In genomic region chr11:54112920-54113319, GRCm38 (mm10) we compare ENCODE assay signal across 8 mouse cellular contexts. TPM values are rescaled to one million over a fixed set of nuclear protein-coding genes. Genes with fewer than 3 reads are reported as not detected.
DNase-seq lines count a peak whose midpoint lies in the region; ATAC-seq lines count a peak whose summit lies in the region.

No protein-coding gene starts in this region.

- H3K27me3 ChIP-seq in intestine, embryonic 15.5 days (replicated peaks) = no peaks in the 10 kb centered on the region

- peak overlapping the region; percentile 11 for H3K9ac ChIP-seq in intestine, embryonic 15.5 days

- peak overlapping the region; percentile 78 for H3K27ac ChIP-seq in intestine, embryonic 15.5 days

- peak; percentile 81 to 85 for DNase-seq in adrenal gland, adult 18-20 months (ENCODE audit: low spot score in 2 of 2)
- peak; percentile 95 for DNase-seq in embryo, embryonic 10.5 days (ENCODE audit: low spot score)
- peak; percentile 99 for DNase-seq in gastrocnemius, postnatal 25 days
- peak; percentile 87 to 94 for DNase-seq in left cerebral cortex, postnatal 10 days (ENCODE audit: extremely low spot score in 1 of 2, low spot score in 2 of 2)
- DNase-seq in right cerebral cortex, postnatal 25 days = peak; percentile 87

- peak overlapping the region; percentile 51 for H3K4me2 ChIP-seq in intestine, embryonic 15.5 days (replicated peaks)

- intact Hi-C loops in left cerebral cortex, postnatal 10 days (cut with DNase I) = no loop called here

- H3K36me3 ChIP-seq in intestine, embryonic 15.5 days = no peaks in the 10 kb centered on the region

- peaks cover 19% of the 10 kb centered on the region for H3K4me1 ChIP-seq in intestine, embryonic 15.5 days (replicated peaks)

- peak; percentile 99 for ATAC-seq in intestine, embryonic 15.5 days
- peak; percentile 91 for ATAC-seq in megakaryocyte progenitor cell, adult 5-6 weeks (replicated peaks; ENCODE audit: poor library complexity)
- no peak for ATAC-seq in erythroid progenitor cell, adult 5-6 weeks (replicated peaks; ENCODE audit: low FRiP score, poor library complexity, severe bottlenecking)

- WGBS in intestine, embryonic 15.5 days = 0% methylated on average over 10 of the region's 10 CpGs

- H3K4me3 ChIP-seq in intestine, embryonic 15.5 days (replicated peaks) = 0 out of 2 replicates have a peak overlapping the region, but pooled peaks have one; percentile 9

- no peaks in the 10 kb centered on the region for H3K9me3 ChIP-seq in intestine, embryonic 15.5 days

RNA-seq across cellular contexts. Expression of gene P4ha2, which starts 13.0 kb away (rescaled TPM):
- total RNA-seq in adrenal gland, adult 18-20 months (2021) = 10 to 100 TPM; 40.8 to 64.8 TPM
- total RNA-seq in gastrocnemius, postnatal 25 days (2021) = 10 to 100 TPM; 25.6 to 32.3 TPM
- 41.8 and 44.8 TPM in 2 replicates for polyA plus RNA-seq in intestine, embryonic 15.5 days (2015; fragmentation: Nextera tagmentation; extraction: Ambion mirVana)
- total RNA-seq in left cerebral cortex, postnatal 10 days (2021) = 10 to 100 TPM; 15.8 to 17.0 TPM
- total RNA-seq in megakaryocyte progenitor cell, adult 5-6 weeks (2015) = 0.05 and 0.15 TPM in 2 replicates
- total RNA-seq in megakaryocyte progenitor cell, adult 5-6 weeks (2017) = 0.21 and 0.44 TPM in 2 replicates
- total RNA-seq in erythroid progenitor cell, adult 5-6 weeks (2015; ENCODE audit: low replicate concordance) = not detected in 2 replicates
- total RNA-seq in erythroid progenitor cell, adult 5-6 weeks (2017; ENCODE audit: low replicate concordance) = not detected in 2 replicates

RNA-seq across cellular contexts. Expression of gene Pdlim4, which starts 44.1 kb away (rescaled TPM):
- total RNA-seq in adrenal gland, adult 18-20 months (2021) = 1 to 10 TPM; 7.0 to 7.6 TPM
- 1 to 10 TPM; 8.6 to 10.0 TPM for total RNA-seq in gastrocnemius, postnatal 25 days (2021)
- polyA plus RNA-seq in intestine, embryonic 15.5 days (2015; fragmentation: Nextera tagmentation; extraction: Ambion mirVana) = 35.9 and 42.1 TPM in 2 replicates
- total RNA-seq in left cerebral cortex, postnatal 10 days (2021) = 10 to 100 TPM; 10.7 to 11.4 TPM
- total RNA-seq in megakaryocyte progenitor cell, adult 5-6 weeks (2015) = not detected in 2 replicates
- 0.17 TPM in 1 of 2 replicates, not detected in the other for total RNA-seq in megakaryocyte progenitor cell, adult 5-6 weeks (2017)
- not detected in 2 replicates for total RNA-seq in erythroid progenitor cell, adult 5-6 weeks (2015; ENCODE audit: low replicate concordance)
- not detected in 2 replicates for total RNA-seq in erythroid progenitor cell, adult 5-6 weeks (2017; ENCODE audit: low replicate concordance)

Comparison
In these comparisons a context has a peak if more than half of its experiments do, and no peak if none do; other contexts are left out.
1. RNA of gene P4ha2, which starts 13.0 kb away (total RNA-seq): 40.8 to 64.8 TPM in adrenal gland, adult 18-20 months, 25.6 to 32.3 TPM in gastrocnemius, postnatal 25 days and 15.8 to 17.0 TPM in left cerebral cortex, postnatal 10 days; not detected in erythroid progenitor cell, adult 5-6 weeks and 0.05 to 0.44 TPM in megakaryocyte progenitor cell, adult 5-6 weeks; every median in the first group is over 10 times any median in the second.
2. RNA of gene Pdlim4, which starts 44.1 kb away (total RNA-seq): 10.7 to 11.4 TPM in left cerebral cortex, postnatal 10 days, 8.6 to 10.0 TPM in gastrocnemius, postnatal 25 days and 7.0 to 7.6 TPM in adrenal gland, adult 18-20 months; 0.17 TPM in megakaryocyte progenitor cell, adult 5-6 weeks and not detected in erythroid progenitor cell, adult 5-6 weeks; every median in the first group is over 4 times any median in the second.
3. Peak in every context shown above with its lines, with median percentiles within 50 percentile points of each other: DNase-seq.